Mouse (Mus musculus) heart, embryonic 10.5 days (tissue): ENCODE data around the gene Sp2. TPM values are rescaled to one million over a fixed set of nuclear protein-coding genes. Genes with fewer than 3 reads are reported as not detected.
A peak's percentile ranks its signal among the peaks of the same experiment; 100 is the strongest.

ENCODE experiments used
- DNase-seq: peaks from one replicate; pipeline ENCODE4 v3.0.0-alpha.2; 2017; ENCODE audit warnings: low spot score
- H3K27ac ChIP-seq: fragments of 300-500 bp; sonication (generic); 2 replicates; pipeline ENCODE4 v1.5.1; 2016; ENCODE audit warnings: mild to moderate bottlenecking
- H3K27me3 ChIP-seq: fragments of 300-500 bp; sonication (generic); 2 replicates; pipeline ENCODE4 v1.6.1; 2016; ENCODE audit warnings: mild to moderate bottlenecking; ENCODE audit not compliant: poor library complexity, insufficient read depth, severe bottlenecking
- H3K36me3 ChIP-seq: fragments of 300-500 bp; sonication (generic); 2 replicates; pipeline ENCODE4 v1.6.1; 2016; ENCODE audit warnings: mild to moderate bottlenecking, moderate library complexity
- H3K4me1 ChIP-seq: fragments of 300-500 bp; sonication (generic); 2 replicates; pipeline ENCODE4 v1.6.1; 2016; ENCODE audit warnings: mild to moderate bottlenecking
- H3K4me3 ChIP-seq: fragments of 300-500 bp; sonication (generic); 2 replicates; pipeline ENCODE4 v1.5.1; 2016; ENCODE audit warnings: mild to moderate bottlenecking, moderate library complexity
- H3K9me3 ChIP-seq: fragments of 300-500 bp; sonication (generic); 2 replicates; pipeline ENCODE4 v1.6.1; 2016; ENCODE audit warnings: mild to moderate bottlenecking, moderate library complexity
- WGBS: fragments of 180-500 bp; shearing (Covaris S2); methylation state at CpG from one replicate; pipeline ENCODE4 v1.1.7; 2016; 5-methylcytosine and 5-hydroxymethylcytosine counted together
- polyA plus RNA-seq: library from polyadenylated mRNA; unstranded; fragments of >200 nt; fragmentation: Nextera tagmentation; extraction: Ambion mirVana; gene quantifications from 2 replicates; pipeline ENCODE4 v1.2.1, GENCODE M21; 2016

Gene Sp2
- polyA plus RNA-seq, 1 experiment from 2014 or later, result 20.1 TPM

- Histone ChIP-seq H3K4me3 (peak overlapping the region; percentile 25), H3K9me3 (no peaks in the 10 kb centered on the region), H3K4me1 (peaks cover 19% of the 10 kb centered on the region), H3K27ac (peak overlapping the region; percentile 57; the same call in 1 of the 2 replicates), H3K27me3 (no peaks in the 10 kb centered on the region), H3K36me3 (peaks cover 20% of the 10 kb centered on the region)
- 71% methylated on average over 16 of the region's 16 CpGs for WGBS
- DNase-seq, result no peak
Observed at GRCm38 (mm10) chr11:96940578-96941465, 41.9 kb downstream of the Sp2 start.

GRCm38 (mm10) chr11:96938426-96938800 is 44.3 kb downstream of the Sp2 start:
- no peak for DNase-seq
- Histone ChIP-seq H3K4me3 (no peak overlapping the region), H3K36me3 (peaks cover 20% of the 10 kb centered on the region), H3K27me3 (no peaks in the 10 kb centered on the region), H3K4me1 (peaks cover 24% of the 10 kb centered on the region), H3K9me3 (no peaks in the 10 kb centered on the region), H3K27ac (no peak overlapping the region)
- 89% methylated on average over 6 of the region's 6 CpGs for WGBS

GRCm38 (mm10) chr11:96937549-96938425 is 45.0 kb downstream of the Sp2 start:
- Histone ChIP-seq H3K4me3 (0 out of 2 replicates have a peak overlapping the region, but pooled peaks have one; percentile 2), H3K36me3 (peaks cover 20% of the 10 kb centered on the region), H3K4me1 (peaks cover 27% of the 10 kb centered on the region), H3K27ac (peak overlapping the region; percentile 23; the same call in 1 of the 2 replicates), H3K9me3 (no peaks in the 10 kb centered on the region), H3K27me3 (no peaks in the 10 kb centered on the region)
- 48% methylated on average over 10 of the region's 10 CpGs for WGBS
- DNase-seq, result peak; percentile 80

- Histone ChIP-seq H3K9me3 (no peaks in the 10 kb centered on the region), H3K36me3 (peaks cover 17% of the 10 kb centered on the region), H3K4me3 (no peak overlapping the region), H3K27me3 (no peaks in the 10 kb centered on the region), H3K4me1 (peaks cover 33% of the 10 kb centered on the region), H3K27ac (no peak overlapping the region)
- 85% methylated on average over 9 of the region's 9 CpGs for WGBS
- DNase-seq, result no peak
Observed at GRCm38 (mm10) chr11:96935872-96936650, 46.7 kb downstream of the Sp2 start.

- peak; percentile 96 for DNase-seq
- Histone ChIP-seq H3K27me3 (peaks cover 10% of the 10 kb centered on the region), H3K9me3 (no peaks in the 10 kb centered on the region), H3K4me3 (peak overlapping the region; percentile 40), H3K4me1 (peaks cover 33% of the 10 kb centered on the region), H3K36me3 (peaks cover 8% of the 10 kb centered on the region), H3K27ac (peak overlapping the region; percentile 88)
- 20% methylated on average over 12 of the region's 12 CpGs for WGBS
Observed at GRCm38 (mm10) chr11:96934921-96935356, 47.8 kb downstream of the Sp2 start.

- peaks cover 22% of the 10 kb centered on the region for H3K27me3 ChIP-seq
- no peaks in the 10 kb centered on the region for H3K36me3 ChIP-seq
- 89% methylated on average over 13 of the region's 13 CpGs for WGBS
- no peaks in the 10 kb centered on the region for H3K9me3 ChIP-seq
- peaks cover 46% of the 10 kb centered on the region for H3K4me1 ChIP-seq
- H3K4me3 ChIP-seq, result no peak overlapping the region
- DNase-seq, result no peak
- peak overlapping the region; percentile 88; the same call in 1 of the 2 replicates for H3K27ac ChIP-seq
Observed at GRCm38 (mm10) chr11:96933562-96934276, 49.0 kb downstream of the Sp2 start.

- DNase-seq, result no peak
- WGBS, result 49% methylated on average over 8 of the region's 8 CpGs
- no peak overlapping the region for H3K4me3 ChIP-seq
- H3K9me3 ChIP-seq, result no peaks in the 10 kb centered on the region
- no peaks in the 10 kb centered on the region for H3K36me3 ChIP-seq
- peaks cover 43% of the 10 kb centered on the region for H3K4me1 ChIP-seq
- peaks cover 38% of the 10 kb centered on the region for H3K27me3 ChIP-seq
- H3K27ac ChIP-seq, result 0 out of 2 replicates have a peak overlapping the region, but pooled peaks have one; percentile 29
Observed at GRCm38 (mm10) chr11:96931327-96932062, 51.3 kb downstream of the Sp2 start.

- peaks cover 38% of the 10 kb centered on the region for H3K27me3 ChIP-seq
- whole genome bisulfite sequencing, result 50% methylated on average over 9 of the region's 9 CpGs
- no peaks in the 10 kb centered on the region for H3K36me3 ChIP-seq
- H3K9me3 ChIP-seq, result no peaks in the 10 kb centered on the region
- no peak overlapping the region for H3K27ac ChIP-seq
- H3K4me3 ChIP-seq, result no peak overlapping the region
- peaks cover 40% of the 10 kb centered on the region for H3K4me1 ChIP-seq
- DNase-seq, result no peak
Observed at GRCm38 (mm10) chr11:96929766-96930331, 52.9 kb downstream of the Sp2 start.

GRCm38 (mm10) chr11:96929096-96929765 is 53.5 kb downstream of the Sp2 start:
- no peaks in the 10 kb centered on the region for H3K36me3 ChIP-seq
- peak overlapping the region; percentile 42; the same call in 1 of the 2 replicates for H3K27ac ChIP-seq
- WGBS, result 14% methylated on average over 13 of the region's 13 CpGs
- no peak overlapping the region for H3K4me3 ChIP-seq
- peaks cover 38% of the 10 kb centered on the region for H3K27me3 ChIP-seq
- no peak for DNase-seq
- peaks cover 34% of the 10 kb centered on the region for H3K4me1 ChIP-seq
- H3K9me3 ChIP-seq, result no peaks in the 10 kb centered on the region

- H3K9me3 ChIP-seq, result no peaks in the 10 kb centered on the region
- H3K4me3 ChIP-seq, result no peak overlapping the region
- H3K27me3 ChIP-seq, result peaks cover 38% of the 10 kb centered on the region
- DNase-seq, result no peak
- H3K27ac ChIP-seq, result 0 out of 2 replicates have a peak overlapping the region, but pooled peaks have one; percentile 42
- H3K36me3 ChIP-seq, result no peaks in the 10 kb centered on the region
- H3K4me1 ChIP-seq, result peaks cover 30% of the 10 kb centered on the region
- 7% methylated on average over 5 of the region's 5 CpGs for WGBS
Observed at GRCm38 (mm10) chr11:96928691-96929090, 54.1 kb downstream of the Sp2 start.
